Mouse (Mus musculus): ENCODE measurements around the gene Abat. TPM values are rescaled to one million over a fixed set of nuclear protein-coding genes. Genes with fewer than 3 reads are reported as not detected.

Gene Abat
- polyA plus RNA-seq, 1 experiment from 2014 or later, result 41.6 TPM

GRCm38 (mm10) chr16:8612214-8613005 is 99.2 kb downstream of the Abat start:
- Histone ChIP-seq H3K36me3 (ENCODE audit: control insufficient read depth, insufficient read depth, low read length) (peaks cover 15% of the 10 kb centered on the region), H3K9me3 (ENCODE audit: control insufficient read depth, low read length) (no peaks in the 10 kb centered on the region), H3K4me3 (ENCODE audit: low read depth, low read length) (no peak overlapping the region), H3K27ac (ENCODE audit: low read depth) (no peak overlapping the region), H3K4me2 (ENCODE audit: low read length) (no peak overlapping the region), H3K4me1 (replicated peaks; ENCODE audit: control insufficient read depth, insufficient read depth, low read length) (no peaks in the 10 kb centered on the region), H3K27me3 (replicated peaks; ENCODE audit: control insufficient read depth, insufficient read depth, low read length) (no peaks in the 10 kb centered on the region), H3K9ac (ENCODE audit: low read length) (no peak overlapping the region)
- ATAC-seq (replicated peaks; ENCODE audit: low FRiP score, low TSS enrichment, low read depth), result no peak
- 90% methylated on average over 8 of the region's 8 CpGs for WGBS
- no peak for DNase-seq (ENCODE audit: low spot score)

GRCm38 (mm10) chr16:8613039-8613438 is 99.8 kb downstream of the Abat start:
- Histone ChIP-seq H3K27me3 (replicated peaks; ENCODE audit: control insufficient read depth, insufficient read depth, low read length) (no peaks in the 10 kb centered on the region), H3K4me2 (ENCODE audit: low read length) (no peak overlapping the region), H3K9me3 (ENCODE audit: control insufficient read depth, low read length) (no peaks in the 10 kb centered on the region), H3K36me3 (ENCODE audit: control insufficient read depth, insufficient read depth, low read length) (peaks cover 17% of the 10 kb centered on the region), H3K27ac (ENCODE audit: low read depth) (no peak overlapping the region), H3K4me3 (ENCODE audit: low read depth, low read length) (no peak overlapping the region), H3K4me1 (replicated peaks; ENCODE audit: control insufficient read depth, insufficient read depth, low read length) (no peaks in the 10 kb centered on the region), H3K9ac (ENCODE audit: low read length) (no peak overlapping the region)
- DNase-seq (ENCODE audit: low spot score), result no peak
- no peak for ATAC-seq (replicated peaks; ENCODE audit: low FRiP score, low TSS enrichment, low read depth)
- 87% methylated on average over 4 of the region's 4 CpGs for WGBS

- Histone ChIP-seq H3K4me1 (replicated peaks; ENCODE audit: control insufficient read depth, insufficient read depth, low read length) (no peaks in the 10 kb centered on the region), H3K36me3 (ENCODE audit: control insufficient read depth, insufficient read depth, low read length) (peaks cover 18% of the 10 kb centered on the region), H3K9me3 (ENCODE audit: control insufficient read depth, low read length) (no peaks in the 10 kb centered on the region), H3K9ac (ENCODE audit: low read length) (no peak overlapping the region), H3K27me3 (replicated peaks; ENCODE audit: control insufficient read depth, insufficient read depth, low read length) (no peaks in the 10 kb centered on the region), H3K4me2 (ENCODE audit: low read length) (no peak overlapping the region), H3K27ac (ENCODE audit: low read depth) (no peak overlapping the region), H3K4me3 (ENCODE audit: low read depth, low read length) (no peak overlapping the region)
- DNase-seq (ENCODE audit: low spot score) (no peak), ATAC-seq (replicated peaks; ENCODE audit: low FRiP score, low TSS enrichment, low read depth) (no peak)
- WGBS, result 83% methylated on average over 3 of the region's 3 CpGs
Observed at GRCm38 (mm10) chr16:8613447-8613846, 100.2 kb downstream of the Abat start.

- H3K4me2 ChIP-seq (ENCODE audit: low read length), result no peak overlapping the region
- peak overlapping the region; percentile 16; the same call in 1 of the 2 replicates for H3K27ac ChIP-seq (ENCODE audit: low read depth)
- H3K27me3 ChIP-seq (replicated peaks; ENCODE audit: control insufficient read depth, insufficient read depth, low read length), result no peaks in the 10 kb centered on the region
- H3K36me3 ChIP-seq (ENCODE audit: control insufficient read depth, insufficient read depth, low read length), result 0 out of 2 replicates have a peak, but pooled peaks cover 3% of the 10 kb centered on the region
- no peaks in the 10 kb centered on the region for H3K9me3 ChIP-seq (ENCODE audit: control insufficient read depth, low read length)
- 20% methylated on average over 10 of the region's 10 CpGs for WGBS
- peaks cover 13% of the 10 kb centered on the region for H3K4me1 ChIP-seq (replicated peaks; ENCODE audit: control insufficient read depth, insufficient read depth, low read length)
- DNase-seq (ENCODE audit: low spot score) (no peak), ATAC-seq (replicated peaks; ENCODE audit: low FRiP score, low TSS enrichment, low read depth) (no peak)
- no peak overlapping the region for H3K4me3 ChIP-seq (ENCODE audit: low read depth, low read length)
- H3K9ac ChIP-seq (ENCODE audit: low read length), result no peak overlapping the region
Observed at GRCm38 (mm10) chr16:8619659-8620314, 106.6 kb downstream of the Abat start.

GRCm38 (mm10) chr16:8620315-8621115 is 107.3 kb downstream of the Abat start:
- Histone ChIP-seq H3K9me3 (ENCODE audit: control insufficient read depth, low read length) (no peaks in the 10 kb centered on the region), H3K4me3 (ENCODE audit: low read depth, low read length) (no peak overlapping the region), H3K36me3 (ENCODE audit: control insufficient read depth, insufficient read depth, low read length) (0 out of 2 replicates have a peak, but pooled peaks cover 3% of the 10 kb centered on the region), H3K4me2 (ENCODE audit: low read length) (no peak overlapping the region), H3K27ac (ENCODE audit: low read depth) (peak overlapping the region; percentile 16; the same call in 1 of the 2 replicates), H3K9ac (ENCODE audit: low read length) (no peak overlapping the region), H3K27me3 (replicated peaks; ENCODE audit: control insufficient read depth, insufficient read depth, low read length) (no peaks in the 10 kb centered on the region), H3K4me1 (replicated peaks; ENCODE audit: control insufficient read depth, insufficient read depth, low read length) (peaks cover 13% of the 10 kb centered on the region)
- 46% methylated on average over 16 of the region's 16 CpGs for WGBS
- no peak for DNase-seq (ENCODE audit: low spot score)
- ATAC-seq (replicated peaks; ENCODE audit: low FRiP score, low TSS enrichment, low read depth), result peak; percentile 51

- no peaks in the 10 kb centered on the region for H3K27me3 ChIP-seq (replicated peaks; ENCODE audit: control insufficient read depth, insufficient read depth, low read length)
- H3K4me2 ChIP-seq (ENCODE audit: low read length), result no peak overlapping the region
- DNase-seq (ENCODE audit: low spot score) (no peak), ATAC-seq (replicated peaks; ENCODE audit: low FRiP score, low TSS enrichment, low read depth) (no peak)
- no peaks in the 10 kb centered on the region for H3K9me3 ChIP-seq (ENCODE audit: control insufficient read depth, low read length)
- H3K27ac ChIP-seq (ENCODE audit: low read depth), result no peak overlapping the region
- H3K4me1 ChIP-seq (replicated peaks; ENCODE audit: control insufficient read depth, insufficient read depth, low read length), result no peaks in the 10 kb centered on the region
- H3K9ac ChIP-seq (ENCODE audit: low read length), result no peak overlapping the region
- WGBS, result 87% methylated on average over 2 of the region's 2 CpGs
- peaks cover 24% of the 10 kb centered on the region for H3K36me3 ChIP-seq (ENCODE audit: control insufficient read depth, insufficient read depth, low read length)
- no peak overlapping the region for H3K4me3 ChIP-seq (ENCODE audit: low read depth, low read length)
Observed at GRCm38 (mm10) chr16:8630419-8630818, 117.2 kb downstream of the Abat start.

- Histone ChIP-seq H3K36me3 (ENCODE audit: control insufficient read depth, insufficient read depth, low read length) (peaks cover 29% of the 10 kb centered on the region), H3K9me3 (ENCODE audit: control insufficient read depth, low read length) (no peaks in the 10 kb centered on the region), H3K27ac (ENCODE audit: low read depth) (no peak overlapping the region), H3K4me1 (replicated peaks; ENCODE audit: control insufficient read depth, insufficient read depth, low read length) (peaks cover 7% of the 10 kb centered on the region), H3K4me3 (ENCODE audit: low read depth, low read length) (no peak overlapping the region), H3K27me3 (replicated peaks; ENCODE audit: control insufficient read depth, insufficient read depth, low read length) (no peaks in the 10 kb centered on the region), H3K9ac (ENCODE audit: low read length) (no peak overlapping the region), H3K4me2 (ENCODE audit: low read length) (no peak overlapping the region)
- WGBS, result 87% methylated on average over 5 of the region's 5 CpGs
- ATAC-seq (replicated peaks; ENCODE audit: low FRiP score, low TSS enrichment, low read depth), result no peak
- DNase-seq (ENCODE audit: low spot score), result no peak
Observed at GRCm38 (mm10) chr16:8631428-8631827, 118.2 kb downstream of the Abat start.

GRCm38 (mm10) chr16:8636867-8637216 is 123.6 kb downstream of the Abat start:
- Histone ChIP-seq H3K9me3 (ENCODE audit: control insufficient read depth, low read length) (no peaks in the 10 kb centered on the region), H3K4me2 (ENCODE audit: low read length) (peak overlapping the region; percentile 87), H3K4me3 (ENCODE audit: low read depth, low read length) (peak overlapping the region; percentile 92), H3K36me3 (ENCODE audit: control insufficient read depth, insufficient read depth, low read length) (peaks cover 38% of the 10 kb centered on the region), H3K27me3 (replicated peaks; ENCODE audit: control insufficient read depth, insufficient read depth, low read length) (no peaks in the 10 kb centered on the region), H3K4me1 (replicated peaks; ENCODE audit: control insufficient read depth, insufficient read depth, low read length) (peaks cover 19% of the 10 kb centered on the region), H3K9ac (ENCODE audit: low read length) (peak overlapping the region; percentile 89), H3K27ac (ENCODE audit: low read depth) (peak overlapping the region; percentile 85)
- DNase-seq (ENCODE audit: low spot score), result no peak
- 0% methylated on average over 13 of the region's 13 CpGs for WGBS
- ATAC-seq (replicated peaks; ENCODE audit: low FRiP score, low TSS enrichment, low read depth), result peak; percentile 6

All from intestine, embryonic 14.5 days (tissue).